Mouse (Mus musculus) embryonic fibroblast, embryonic 13.5 days (primary cell): ENCODE measurements around the gene Arntl.

ENCODE experiments used
- CTCF ChIP-seq: IDR thresholded peaks from 2 replicates; pipeline ENCODE4 v1.5.1; 2011; ENCODE audit warnings: mild to moderate bottlenecking, control low read depth, low read length, moderate library complexity, borderline replicate concordance; ENCODE audit not compliant: insufficient read depth
- POLR2A ChIP-seq: IDR thresholded peaks from 2 replicates; pipeline ENCODE4 v1.6.1; 2011; ENCODE audit warnings: low read depth, mild to moderate bottlenecking, control low read depth, low read length, moderate library complexity

GRCm38 (mm10) chr7:113214245-113215169 lies 7.2 kb downstream of the Arntl start:
- TF ChIP-seq POLR2A (no peak), CTCF (no peak)
